Mouse (Mus musculus): Measurements from ENCODE around the gene Mettl5.

Gene Mettl5

DNA sequence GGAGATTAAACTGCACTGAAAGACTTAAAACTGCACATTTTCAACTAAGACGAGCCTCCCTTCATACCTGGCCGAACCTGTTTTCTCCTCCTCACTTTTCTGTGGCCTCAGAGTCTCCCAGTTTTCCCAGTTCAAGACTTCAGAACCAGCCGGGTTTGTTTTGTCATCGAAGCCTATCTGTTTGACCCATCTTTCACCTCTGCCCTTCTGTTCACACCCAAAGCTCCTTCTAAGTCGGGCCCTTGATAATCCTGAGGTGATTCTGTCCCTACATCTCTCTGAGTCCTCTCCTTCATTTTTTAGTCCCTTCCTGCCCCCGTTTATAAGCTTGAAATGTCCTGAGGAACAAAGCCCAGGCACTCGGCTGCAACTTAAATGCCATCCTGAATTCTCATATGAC is 57.4 kb downstream of the Mettl5 start:
- CTCF ChIA-PET, result interaction anchor here in 2 of 4 experiments (0.9 to 1.5 kb wide), 3 partner anchors 10 to 25 kb away, joined by 3 to 4 read pairs (median 4); no protein-coding TSS in a partner anchor
- POLR2A ChIA-PET, result interaction anchor here in 1 of 4 experiments (1.5 kb wide), 1 partner anchor 8 kb away, joined by 4 read pairs; no protein-coding TSS in a partner anchor

GRCm38 (mm10) chr2:69826380-69826779 is 59.0 kb downstream of the Mettl5 start:
- ChIA-PET POLR2A (interaction anchor here in 3 of 4 experiments (0.8 to 1.8 kb wide), 5 partner anchors 9 to 36 kb away, joined by 3 to 4 read pairs (median 4); partner anchors contain the start of genes Ccdc173 (in 1 of the 3) and Phospho2 (in 1 of the 3)), CTCF (interaction anchor here in 2 of 4 experiments (0.7 to 1.5 kb wide), 3 partner anchors 11 to 45 kb away, joined by 4 to 6 read pairs (median 6); no protein-coding TSS in a partner anchor)

GRCm38 (mm10) chr2:69825898-69826297 is 59.5 kb downstream of the Mettl5 start:
- POLR2A ChIA-PET, result interaction anchor here in 3 of 4 experiments (0.6 to 4.2 kb wide), 6 partner anchors 12 to 74 kb away, joined by 3 to 21 read pairs (median 4); partner anchors contain the start of genes Ccdc173 (in 1 of the 3) and Phospho2 (in 1 of the 3)
- CTCF ChIA-PET, result interaction anchor here in 2 of 4 experiments (0.7 to 1.5 kb wide), 3 partner anchors 12 to 45 kb away, joined by 4 to 6 read pairs (median 6); no protein-coding TSS in a partner anchor

DNA sequence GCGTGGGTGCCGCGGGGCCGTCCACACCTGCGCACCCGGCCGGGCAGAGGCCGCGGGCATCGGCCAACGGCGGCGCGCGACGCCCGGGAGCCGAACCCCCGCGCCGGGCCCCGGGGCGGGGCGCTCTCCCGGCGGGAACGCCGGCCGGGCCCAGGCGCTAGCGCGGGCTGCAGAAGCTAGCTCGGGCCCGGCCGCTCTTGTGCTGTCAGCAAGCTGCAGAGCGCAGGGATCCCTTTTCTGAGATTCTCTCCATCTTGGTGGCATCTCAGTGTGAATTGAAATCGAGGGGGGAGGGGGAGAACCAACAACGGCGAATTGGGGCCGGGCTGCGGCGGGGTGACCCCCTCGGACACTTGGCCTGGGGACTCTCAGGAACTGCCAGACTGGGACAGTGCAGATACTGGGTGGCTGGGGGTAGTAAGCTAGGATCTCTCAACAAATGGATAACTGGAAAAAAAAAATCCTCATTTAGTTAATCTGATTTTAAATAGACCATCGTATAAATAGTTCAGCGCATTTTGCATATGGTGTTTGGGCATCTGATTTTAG is 62.2 kb downstream of the Mettl5 start:
- ChIA-PET CTCF (interaction anchor here in 3 of 4 experiments (1.5 to 2.2 kb wide), 4 partner anchors 10 to 44 kb away, joined by 3 to 7 read pairs (median 4); no protein-coding TSS in a partner anchor), POLR2A (interaction anchor here in 3 of 4 experiments (0.6 to 4.2 kb wide), 7 partner anchors 19 to 165 kb away, joined by 3 to 21 read pairs (median 5); partner anchors contain the start of genes Ccdc173 (in 1 of the 3), Phospho2 (in 1 of the 3) and Ppig (in 1 of the 3))

DNA sequence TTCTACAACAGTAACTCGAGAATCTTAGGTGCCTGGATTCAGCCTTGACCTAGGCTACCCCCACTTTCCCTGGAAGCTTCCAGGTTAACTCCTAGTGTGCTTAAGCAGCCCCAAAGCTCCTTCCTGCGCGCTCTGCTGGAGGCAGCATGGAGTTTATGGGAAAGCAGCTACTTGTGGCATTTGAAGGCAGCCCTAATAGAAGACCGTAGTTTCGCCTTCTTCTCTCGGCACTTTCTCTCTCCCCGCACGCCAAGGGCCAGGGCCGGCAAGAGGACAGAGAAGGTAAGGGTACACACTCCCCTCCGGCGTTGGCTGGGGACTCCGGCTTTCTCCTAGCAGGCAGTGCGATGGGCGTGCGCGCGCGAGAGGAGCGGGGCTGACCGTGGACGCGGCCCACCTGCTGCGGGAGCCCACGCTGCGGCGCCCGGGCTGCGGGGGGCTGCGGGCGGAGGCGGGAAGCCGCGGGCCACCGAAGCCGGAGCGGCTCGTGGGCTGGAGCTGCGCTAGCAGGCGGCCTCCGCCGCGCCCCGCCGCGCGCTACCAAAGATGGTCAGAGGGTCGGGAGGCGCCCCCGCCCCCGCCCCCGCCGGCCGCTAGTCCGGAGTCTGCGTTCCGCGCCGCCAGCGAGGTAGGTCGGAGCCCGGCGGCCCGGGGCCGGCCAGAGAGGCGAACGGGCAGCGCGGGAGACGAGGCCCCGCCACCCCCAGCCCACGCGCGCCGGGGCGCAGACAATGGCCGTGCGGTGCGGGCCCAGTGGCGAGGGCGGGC is 62.9 kb downstream of the Mettl5 start:
- CTCF ChIA-PET, result interaction anchor here (1.0 to 2.2 kb wide), 10 partner anchors 10 to 143 kb away, joined by 3 to 11 read pairs (median 3); no protein-coding TSS in a partner anchor
- POLR2A ChIA-PET, result interaction anchor here (0.7 to 4.2 kb wide), 22 partner anchors 10 to 175 kb away, joined by 3 to 21 read pairs (median 5); partner anchors contain the start of genes Ccdc173 (in 2 of the 4), Phospho2 (in 2 of the 4), Bbs5 (in 1 of the 4) and Mettl5 (in 1 of the 4)

DNA sequence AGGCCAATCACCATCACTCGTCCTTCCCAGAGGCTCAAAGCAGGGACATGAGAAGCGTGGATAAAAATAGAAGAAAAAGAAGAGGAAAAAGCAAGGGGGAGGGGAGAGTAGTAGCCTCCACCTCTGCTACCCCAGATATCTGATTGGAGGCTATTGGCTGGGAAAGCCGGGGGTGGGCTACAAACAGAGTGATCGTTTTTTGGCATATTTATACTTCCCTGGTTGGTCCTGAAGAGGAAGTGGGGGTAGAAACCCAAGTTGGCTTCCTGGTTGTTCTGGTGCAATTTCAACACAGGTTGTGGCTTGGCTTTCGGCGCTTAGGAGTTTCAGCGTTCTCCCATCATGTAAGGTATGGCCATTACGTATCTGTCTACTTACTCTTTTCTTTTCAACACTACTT is 63.7 kb downstream of the Mettl5 start, which contains the start of gene Klhl23:
TSS of gene Klhl23 (plus strand) at position 234 of the 400 bp plus-strand sequence.
- POLR2A ChIA-PET, result interaction anchor here (0.7 to 4.2 kb wide), 22 partner anchors 9 to 175 kb away, joined by 3 to 21 read pairs (median 5); partner anchors contain the start of genes Ccdc173 (in 2 of the 4), Phospho2 (in 2 of the 4), Bbs5 (in 1 of the 4) and Mettl5 (in 1 of the 4)
- CTCF ChIA-PET, result interaction anchor here (1.0 to 2.2 kb wide), 9 partner anchors 9 to 142 kb away, joined by 3 to 11 read pairs (median 4); no protein-coding TSS in a partner anchor
